Mouse (Mus musculus) mouse embryonic stem cell (cell line): Measurements from ENCODE around the gene Atp1b1.

Source experiments
- in situ Hi-C, 2 experiments: fragments of 300-500 bp; cut with MboI; formaldehyde crosslinking; loops; 1 replicate in 1 of 2; 3 replicates in 1 of 2; pipeline ENCODE4 v1.14.3; 2019 to 2020; ENCODE audit warnings: low sequenced_read_pairs in 2 of 2, low pct_unique_long_range_greater_than_20kb in 1 of 2, mixed read lengths in 1 of 2; ENCODE audit not compliant: unreplicated experiment in 1 of 2

Gene Atp1b1

DNA sequence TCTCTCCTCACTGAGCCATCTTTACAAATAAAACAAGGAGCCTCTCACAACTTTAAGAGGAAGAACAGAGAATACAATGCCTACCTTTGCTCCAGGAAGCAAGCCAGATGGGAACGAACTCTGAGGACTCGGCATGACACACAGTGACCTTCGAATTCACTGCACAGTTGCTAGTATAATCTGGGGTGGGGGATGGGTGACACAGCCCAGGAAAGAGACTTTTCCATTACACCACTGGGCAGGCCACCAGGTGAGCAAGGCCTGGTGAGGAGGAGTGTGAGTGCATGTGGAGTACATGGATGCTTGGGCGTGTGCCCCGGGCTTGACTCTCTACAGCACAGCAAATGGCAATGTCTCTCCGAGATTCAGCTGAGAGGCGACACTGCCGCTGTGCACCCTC is 8.5 kb downstream of the Atp1b1 start:
- in situ Hi-C loops, result no loop called here

DNA sequence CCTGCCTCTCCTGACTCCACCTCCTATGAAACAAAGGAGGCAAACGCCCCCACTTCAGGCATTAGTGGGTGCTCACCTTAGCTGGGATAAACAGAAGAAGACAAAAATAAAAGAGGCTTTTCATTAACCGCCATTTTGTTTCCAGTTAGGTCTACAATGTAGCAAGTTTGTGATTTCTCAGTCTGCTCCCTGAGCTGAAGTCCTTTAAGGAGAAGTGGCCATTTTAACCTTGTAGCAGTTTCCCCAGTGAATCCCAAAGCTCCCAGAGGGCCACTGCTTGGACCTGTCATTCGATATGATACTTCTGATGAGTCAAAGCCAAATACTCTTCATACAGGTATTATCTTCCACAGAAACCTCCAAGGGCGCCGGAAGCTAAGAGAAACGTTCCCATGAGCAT is 10.6 kb downstream of the Atp1b1 start:
- in situ Hi-C loops, result no loop called here

DNA sequence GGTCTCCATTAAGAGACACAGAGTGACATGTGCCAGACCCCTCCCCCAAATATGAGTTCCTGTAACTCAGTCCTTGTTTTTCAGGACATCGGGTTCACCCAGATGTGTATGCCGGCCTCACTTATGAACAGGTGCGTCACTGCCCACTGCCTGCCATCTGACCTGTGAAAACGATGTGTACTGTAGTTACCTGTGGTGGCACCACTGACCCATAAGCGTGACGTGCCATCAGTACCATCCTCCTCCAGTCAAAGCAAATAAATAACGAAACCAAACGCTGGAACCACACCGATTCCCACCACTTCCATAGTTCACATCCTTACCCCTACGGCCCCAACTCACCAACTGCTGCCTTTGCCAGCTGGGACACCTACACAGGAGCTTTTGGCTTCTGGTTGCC is 11.6 kb downstream of the Atp1b1 start:
- in situ Hi-C loops, result no loop called here

DNA sequence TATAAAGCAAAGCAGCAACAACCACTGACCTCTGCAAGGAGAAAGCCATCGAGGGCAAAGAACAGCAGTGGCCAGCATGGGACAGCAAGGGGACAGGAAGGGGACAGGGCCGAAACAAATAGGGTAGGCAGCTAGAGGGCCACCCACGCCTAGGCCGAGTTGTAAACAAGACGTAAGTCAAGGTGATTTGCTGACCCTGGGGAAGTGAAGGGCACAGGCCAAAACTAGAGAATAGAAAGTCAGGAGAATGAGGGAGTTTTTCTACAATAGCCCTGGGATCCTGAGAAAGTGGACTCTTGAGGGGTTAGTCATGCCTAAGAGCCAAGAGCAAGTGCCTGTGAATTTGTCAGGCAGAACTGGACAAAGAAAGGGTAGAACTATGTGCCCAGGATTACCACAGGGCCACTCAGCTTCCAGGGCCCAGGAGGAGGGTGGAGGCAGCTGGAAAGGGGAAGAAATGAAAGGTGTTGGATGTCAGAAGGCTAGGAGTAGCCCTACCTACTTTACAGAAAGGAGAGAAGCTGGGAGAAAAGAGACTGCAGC is 12.5 kb downstream of the Atp1b1 start:
- in situ Hi-C loops, result no loop called here

DNA sequence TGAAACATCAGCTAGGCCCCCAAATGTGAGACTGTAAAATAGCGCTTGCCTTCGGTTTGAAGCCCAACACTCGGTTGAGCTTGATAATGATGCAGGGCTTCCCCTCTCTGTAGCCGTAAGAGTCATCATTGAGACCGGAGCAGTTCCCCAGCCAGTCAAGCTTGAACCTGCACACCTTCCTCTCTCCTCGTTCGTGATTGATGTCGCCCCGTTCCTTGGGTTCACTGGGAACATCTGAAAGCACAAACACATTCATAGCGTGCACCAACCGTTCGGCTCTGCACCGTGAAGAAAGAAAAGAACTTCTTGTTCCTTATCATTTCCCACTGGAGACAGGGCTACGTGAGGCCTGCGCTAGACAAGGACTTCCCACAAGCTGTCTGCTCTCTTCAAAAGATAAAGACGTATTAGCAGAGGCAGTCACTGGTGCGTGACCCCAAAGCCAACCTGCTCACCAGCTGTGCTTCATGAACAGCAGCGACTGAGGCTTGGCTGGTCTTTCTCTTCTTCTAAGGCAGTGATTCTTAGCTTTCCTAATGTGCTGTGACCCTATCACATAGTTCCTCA is 16.7 kb downstream of the Atp1b1 start:
- in situ Hi-C loops, result no loop called here

DNA sequence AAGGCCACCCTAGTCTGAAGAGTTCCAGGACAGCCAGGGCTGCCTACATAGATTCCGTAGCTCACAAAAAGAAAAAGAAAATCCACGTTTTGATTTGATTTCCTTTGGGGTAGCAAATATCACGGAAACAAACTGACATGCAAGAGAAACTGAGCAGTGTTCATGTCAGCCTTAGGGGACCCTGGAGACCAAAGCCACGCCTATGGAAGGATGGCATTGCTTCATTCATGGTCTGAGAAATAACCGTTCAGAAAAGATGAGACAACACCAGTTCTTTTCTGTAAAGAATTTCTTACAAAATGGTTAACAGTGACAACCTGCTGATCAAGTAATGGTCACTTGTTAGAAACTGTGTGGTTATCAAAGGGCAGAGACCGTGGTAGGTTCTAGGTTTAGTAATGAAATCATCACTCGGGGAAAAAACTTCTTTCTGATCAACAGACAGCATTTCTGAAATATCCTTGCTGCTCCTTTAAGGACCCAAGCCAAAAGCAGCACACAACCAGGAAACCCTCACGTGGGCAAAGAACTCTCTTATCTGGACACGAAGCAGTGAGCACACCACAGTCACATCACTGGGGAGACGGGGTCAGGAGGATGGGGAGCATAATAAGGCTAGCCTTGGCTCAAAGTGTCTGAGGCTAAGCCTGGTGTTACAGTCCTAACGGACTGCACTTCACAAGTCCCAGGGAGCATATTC is 17.3 kb downstream of the Atp1b1 start:
- in situ Hi-C loops, result no loop called here

DNA sequence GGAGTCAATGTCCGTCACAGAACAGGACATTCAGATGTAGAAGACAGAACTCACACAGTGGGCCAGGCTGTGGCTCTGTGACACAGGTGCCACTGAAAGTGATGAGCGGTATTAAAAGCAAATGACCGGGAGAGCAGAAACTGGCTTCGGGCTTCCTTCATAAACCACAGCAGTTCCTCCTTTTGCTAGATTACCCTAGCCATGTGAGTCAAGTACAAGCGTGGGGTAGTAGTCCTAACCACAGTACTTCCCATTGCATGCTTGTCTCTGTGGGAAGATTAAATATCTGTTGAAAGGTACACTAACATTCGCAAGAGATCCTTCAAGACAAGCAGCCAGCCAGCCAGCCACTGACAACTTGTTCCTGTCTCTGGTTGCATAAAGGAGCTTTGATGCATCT is 17.9 kb downstream of the Atp1b1 start:
- in situ Hi-C loops, result no loop called here

DNA sequence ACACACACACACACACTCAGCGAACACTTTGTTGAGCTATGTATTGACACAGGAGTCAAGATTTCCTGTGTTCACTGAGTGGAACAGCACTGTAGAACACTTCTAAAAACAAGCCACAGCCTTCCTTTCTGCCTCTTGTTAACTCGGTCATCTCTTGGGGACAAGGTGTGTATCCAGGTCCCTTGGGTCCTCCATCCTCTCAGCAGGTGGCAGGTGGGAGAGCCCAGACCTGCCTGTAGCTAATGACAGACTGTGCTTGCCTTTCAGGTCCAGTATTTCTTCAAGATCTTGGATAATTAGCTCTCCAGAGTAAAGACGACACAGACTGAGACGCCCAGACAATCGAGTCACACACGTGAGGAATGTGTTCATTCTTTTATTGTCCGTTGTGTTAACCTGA is 21.4 kb downstream of the Atp1b1 start:
- in situ Hi-C loops, result no loop called here

DNA sequence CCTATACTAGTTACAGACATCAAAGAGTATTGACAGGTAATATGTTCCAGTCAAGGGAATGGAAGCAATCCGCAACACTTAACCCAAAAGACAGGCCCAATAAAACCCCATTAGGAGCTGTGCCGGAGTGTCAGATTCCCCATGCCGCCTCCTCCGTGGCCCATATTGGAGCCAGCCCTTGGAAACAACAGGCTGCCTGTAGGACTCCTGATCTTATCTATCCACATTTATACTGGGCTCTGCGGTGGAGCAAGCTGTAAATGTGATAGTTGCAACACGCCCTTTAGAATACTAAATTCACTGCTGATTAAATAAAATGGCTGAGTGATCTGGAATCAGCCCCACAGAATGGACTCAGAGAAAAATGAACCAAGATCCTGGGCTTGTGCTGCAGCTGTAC is 24.1 kb downstream of the Atp1b1 start:
- in situ Hi-C loops, result no loop called here

DNA sequence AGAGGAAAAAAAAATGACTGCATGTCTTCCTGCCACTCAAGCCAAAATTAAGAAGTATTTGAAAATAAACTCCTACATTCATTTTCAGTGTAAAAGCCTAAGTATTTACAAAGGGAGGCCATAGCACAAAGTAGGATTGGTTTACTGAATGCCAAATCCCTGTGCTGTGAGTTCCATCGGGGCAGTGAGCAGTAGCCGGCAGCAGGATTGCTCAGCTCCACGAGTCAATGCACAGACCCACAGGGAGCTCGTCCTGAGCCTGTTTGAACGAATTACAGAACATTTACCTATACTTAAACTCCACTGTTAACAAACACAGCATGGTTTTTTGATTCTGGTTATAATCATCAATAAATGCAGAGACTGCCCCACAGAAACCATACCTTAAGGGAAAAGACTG is 25.5 kb downstream of the Atp1b1 start:
- in situ Hi-C loops, result no loop called here

DNA sequence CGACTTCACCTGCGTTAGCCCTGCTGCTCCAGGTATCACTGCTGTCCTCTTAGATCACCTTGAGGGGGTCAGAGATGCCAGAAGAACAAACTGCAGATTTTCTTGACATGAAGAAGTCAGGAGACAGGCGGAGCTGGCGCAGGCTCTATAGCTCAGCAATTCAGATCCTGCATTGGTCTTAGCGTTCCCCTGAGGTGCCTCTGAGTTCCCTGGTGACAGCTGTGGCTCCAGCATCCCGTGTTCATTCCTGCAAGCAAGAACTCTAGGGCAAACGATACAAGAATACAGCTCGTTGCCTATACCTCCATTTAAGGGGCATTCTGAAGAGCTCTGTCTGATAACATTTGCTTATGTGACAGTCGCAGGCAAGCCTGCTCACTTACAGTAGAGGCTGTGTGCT is 29.5 kb downstream of the Atp1b1 start:
- in situ Hi-C loops, result no loop called here

DNA sequence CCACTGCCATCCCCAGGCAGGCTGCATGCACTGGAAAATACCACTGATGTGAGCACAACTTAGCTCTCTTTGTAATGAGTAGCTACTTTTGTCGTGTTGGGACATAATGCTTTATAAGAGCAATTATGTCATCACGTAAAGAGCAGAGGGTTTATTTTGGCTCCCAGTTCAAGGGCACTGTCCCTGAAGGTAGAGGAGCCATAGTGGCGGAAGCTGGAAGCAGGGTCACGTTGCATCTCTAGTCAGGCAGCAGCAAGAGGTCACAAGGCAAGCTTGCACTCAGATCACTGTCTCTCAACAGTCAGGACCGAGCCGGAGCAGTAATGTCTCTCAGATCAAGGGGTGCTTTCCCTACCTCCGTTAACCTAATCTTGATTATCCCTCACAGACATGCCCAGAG is 30.4 kb downstream of the Atp1b1 start:
- in situ Hi-C loops, result no loop called here

DNA sequence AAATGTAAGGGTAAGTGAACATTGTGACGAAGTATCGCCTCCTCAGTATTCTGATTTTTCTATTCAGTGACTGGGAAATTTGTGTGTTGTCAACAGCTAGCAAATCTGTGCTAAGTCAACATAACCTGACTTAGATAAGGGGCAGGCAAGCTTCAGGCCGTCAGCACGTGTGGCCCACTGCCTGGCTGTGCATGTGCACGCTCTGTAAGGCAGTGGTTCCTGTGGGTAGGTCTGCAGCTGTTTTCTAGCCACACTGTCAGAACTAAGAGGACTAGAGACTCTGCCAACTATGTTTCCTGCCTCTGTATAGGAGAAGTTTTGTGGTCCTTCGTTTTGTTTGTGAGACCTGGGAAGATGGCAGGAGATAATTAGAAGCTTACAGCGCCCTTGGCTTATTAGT is 31.9 kb downstream of the Atp1b1 start:
- in situ Hi-C loops, result no loop called here

DNA sequence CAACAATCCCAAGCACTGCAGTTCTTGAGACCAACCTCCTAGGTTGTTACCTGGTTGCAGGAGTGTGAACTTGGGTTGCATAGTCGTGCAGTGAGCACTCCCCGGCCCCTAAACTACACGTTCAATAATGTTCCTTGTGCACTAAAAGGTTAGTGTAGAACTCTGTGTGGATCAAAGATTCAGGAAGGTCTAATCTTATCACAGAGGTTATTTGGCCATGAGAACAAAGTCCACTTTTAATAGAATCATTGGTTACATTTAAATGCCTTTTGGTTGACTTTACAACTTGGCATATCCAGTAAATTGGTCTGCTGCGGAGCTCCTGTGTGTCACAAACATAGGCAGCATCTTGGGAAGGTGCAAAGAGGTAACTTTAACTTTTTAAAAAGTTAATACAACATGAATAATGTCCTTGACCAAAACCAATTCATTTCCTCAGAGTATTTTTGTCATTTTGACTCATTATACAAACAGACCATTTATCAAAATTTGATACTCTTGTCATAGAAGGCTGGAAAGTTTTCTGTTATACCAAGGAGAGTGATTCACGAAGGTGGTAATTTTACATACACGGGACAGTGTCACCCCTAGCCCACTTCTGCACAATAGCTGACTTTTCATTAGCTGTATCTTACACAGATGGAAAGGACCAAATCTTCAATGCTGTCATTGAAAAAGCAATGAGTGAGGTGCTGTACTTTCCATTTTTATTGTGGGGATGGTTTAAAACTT is 37.4 kb downstream of the Atp1b1 start:
- in situ Hi-C loops, result no loop called here

DNA sequence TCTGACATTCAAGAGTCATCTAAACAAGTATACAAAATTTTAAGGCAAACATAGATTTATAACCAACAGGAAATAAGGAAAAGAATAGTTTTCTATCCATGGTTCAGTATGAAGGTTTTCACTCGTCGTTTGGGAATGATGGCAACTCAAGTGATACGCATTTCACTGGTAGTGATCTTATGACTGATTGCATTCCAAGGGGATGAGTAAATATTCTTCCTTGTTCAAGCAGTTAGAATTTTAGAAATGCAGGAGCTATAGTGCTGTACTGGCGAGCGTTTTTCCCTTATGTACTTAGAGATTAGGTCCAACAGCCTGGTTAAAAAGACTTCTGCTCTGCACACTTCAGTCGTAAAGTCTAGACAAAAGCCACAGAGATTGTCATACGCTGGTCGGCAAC is 38.8 kb downstream of the Atp1b1 start:
- in situ Hi-C loops, result no loop called here

DNA sequence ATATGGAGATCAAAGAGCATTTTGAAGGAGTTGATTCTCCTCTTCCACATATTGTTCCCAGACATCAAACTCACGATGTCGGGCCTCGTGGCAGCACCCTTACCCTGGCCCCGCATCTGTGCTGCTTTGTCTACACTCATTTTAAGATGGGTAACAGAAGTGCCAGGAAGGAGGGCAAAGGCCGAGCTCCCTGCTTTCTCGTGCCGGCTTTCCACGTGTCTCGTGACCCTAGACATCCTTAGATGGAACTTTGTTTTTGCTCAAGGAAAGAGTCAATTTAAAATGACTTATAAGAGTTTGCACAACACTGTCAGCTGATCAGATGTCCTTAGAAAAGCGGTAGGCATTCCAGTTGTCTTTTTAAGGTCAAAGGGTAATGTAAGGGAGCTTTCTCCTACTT is 39.8 kb downstream of the Atp1b1 start:
- in situ Hi-C loops, result no loop called here

DNA sequence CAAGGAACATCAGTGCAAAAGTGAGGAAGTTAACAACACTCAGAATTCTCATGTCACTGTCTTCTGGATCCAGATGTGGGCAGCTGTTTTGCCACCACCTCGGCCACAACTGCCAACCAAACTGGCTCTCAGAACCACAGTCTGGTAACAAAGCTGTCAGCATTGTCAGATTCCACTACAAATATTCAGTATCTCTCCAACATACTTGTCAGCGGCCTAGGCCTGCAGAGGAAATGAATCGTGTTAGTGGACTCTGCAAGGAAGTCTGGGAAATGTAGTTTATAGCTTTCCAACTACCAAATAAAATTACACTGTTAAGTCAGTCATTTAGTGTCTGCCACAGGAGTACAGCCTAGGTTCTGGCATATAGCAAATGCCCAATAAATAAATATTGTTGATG is 40.6 kb downstream of the Atp1b1 start:
- in situ Hi-C loops, result no loop called here

DNA sequence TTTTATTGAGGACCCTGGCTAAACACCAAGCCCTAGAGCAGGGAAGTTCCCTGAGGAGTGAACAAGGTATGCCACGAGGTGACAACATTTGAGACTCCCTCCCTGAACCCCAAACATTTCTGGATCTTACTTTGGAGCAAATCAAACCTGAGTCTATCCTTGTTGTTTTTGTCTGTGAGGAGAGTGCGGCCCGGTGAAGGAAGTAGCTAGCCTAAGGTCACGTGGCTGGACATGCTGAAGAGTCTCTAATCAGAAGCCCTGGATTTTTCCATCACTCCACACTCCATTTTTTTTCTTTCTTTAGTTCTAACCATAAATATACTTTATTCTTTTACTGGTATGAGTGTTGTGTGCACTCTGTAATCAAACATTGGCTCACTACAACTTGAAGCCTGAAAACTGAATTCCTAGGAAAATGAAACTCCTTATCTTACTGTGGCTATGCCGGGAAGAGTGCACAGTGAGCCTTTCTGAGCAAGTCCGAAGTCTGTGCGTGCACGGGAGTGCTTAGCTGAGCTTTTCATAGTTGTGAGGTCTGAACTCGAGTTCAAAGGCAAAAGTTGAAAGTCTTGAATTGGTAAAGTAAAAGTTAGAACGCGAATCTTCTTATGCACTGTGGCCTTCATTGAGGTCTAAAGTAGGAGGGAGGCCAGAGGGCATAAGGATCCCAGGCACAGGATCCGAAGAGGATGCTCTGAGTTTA is 41.3 kb downstream of the Atp1b1 start:
- in situ Hi-C loops, result no loop called here

DNA sequence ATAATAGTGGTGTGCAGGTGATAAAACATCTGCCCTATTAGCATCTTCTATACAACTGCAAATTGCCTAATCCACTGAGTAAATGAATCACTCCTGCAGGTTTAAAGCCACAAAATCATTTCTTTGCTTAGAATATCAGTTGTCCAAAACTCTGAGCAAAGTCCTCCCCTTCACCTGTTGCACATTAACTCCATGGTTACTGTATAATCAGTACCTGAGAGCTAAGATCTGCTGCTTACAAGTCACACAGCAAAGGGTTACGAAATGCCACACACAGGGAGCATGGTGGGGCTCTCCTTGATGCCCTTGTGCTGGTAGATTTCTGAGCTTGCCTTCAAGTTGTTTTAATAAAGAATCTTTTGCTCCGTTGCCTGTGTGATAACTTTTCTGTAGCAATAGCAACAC is 42.8 kb downstream of the Atp1b1 start:
- in situ Hi-C loops, result no loop called here
